Mouse (Mus musculus) hindbrain, embryonic 14.5 days (tissue): ENCODE results near the gene Hbq1a. TPM values are rescaled to one million over a fixed set of nuclear protein-coding genes. Genes with fewer than 3 reads are reported as not detected.
"Not testable (repeated sequence)": the region's sequence is repeated elsewhere in the genome, so short reads cannot be mapped to it uniquely, and the experiment has no call there.

Experiments used
- ATAC-seq: fragments of 200-750 bp; cut with Nextera tagmentation; 2 replicates; pipeline ENCODE4 v1.8.0; 2017; ENCODE audit warnings: moderate number of reproducible peaks, mild to moderate bottlenecking, moderate TSS enrichment, moderate library complexity; ENCODE audit not compliant: low FRiP score
- DNase-seq: peaks from one replicate; pipeline ENCODE4 v3.0.0-alpha.2; 2015; ENCODE audit warnings: low spot score
- H3K27ac ChIP-seq: fragments of 300-500 bp; sonication (generic); 2 replicates; pipeline ENCODE4 v1.5.1; 2014; ENCODE audit warnings: mild to moderate bottlenecking, moderate library complexity
- H3K27me3 ChIP-seq: fragments of 300-500 bp; sonication (generic); 2 replicates; pipeline ENCODE4 v1.6.1; 2014; ENCODE audit warnings: mild to moderate bottlenecking, low read length, mixed read lengths; ENCODE audit not compliant: control insufficient read depth, insufficient read depth
- H3K36me3 ChIP-seq: fragments of 300-500 bp; sonication (generic); replicated peaks from 2 replicates; pipeline ENCODE4 v1.6.1; 2014; ENCODE audit not compliant: control insufficient read depth, insufficient read depth
- H3K4me1 ChIP-seq: fragments of 300-500 bp; sonication (generic); replicated peaks from 2 replicates; pipeline ENCODE4 v1.6.1; 2014; ENCODE audit warnings: antibody characterized with exemption, low read length, mixed read lengths; ENCODE audit not compliant: control insufficient read depth, insufficient read depth
- H3K4me2 ChIP-seq: fragments of 300-500 bp; sonication (generic); replicated peaks from 2 replicates; pipeline ENCODE4 v1.6.1; 2014; ENCODE audit warnings: mild to moderate bottlenecking, moderate library complexity
- H3K4me3 ChIP-seq: fragments of 300-500 bp; sonication (generic); replicated peaks from 2 replicates; pipeline ENCODE4 v1.5.1; 2014; ENCODE audit warnings: mild to moderate bottlenecking, low read length
- H3K9ac ChIP-seq: fragments of 300-500 bp; sonication (generic); 2 replicates; pipeline ENCODE4 v1.6.1; 2014
- H3K9me3 ChIP-seq: fragments of 300-500 bp; sonication (generic); 2 replicates; pipeline ENCODE4 v1.6.1; 2016; ENCODE audit warnings: low read length; ENCODE audit not compliant: control insufficient read depth
- WGBS: fragments of 180-500 bp; shearing (Covaris S2); extraction: QIAGEN DNeasy Blood & Tissue Kit; methylation state at CpG from one replicate; pipeline ENCODE4 v1.1.7; 2014; 5-methylcytosine and 5-hydroxymethylcytosine counted together
- polyA plus RNA-seq: library from polyadenylated mRNA; unstranded; fragments of >200 nt; fragmentation: Nextera tagmentation; extraction: Ambion mirVana; gene quantifications from 2 replicates; pipeline ENCODE4 v1.2.1, GENCODE M21; 2014

Hbq1a gene
- polyA plus RNA-seq, 1 experiment from 2014 or later, result 0.96 TPM

GRCm38 (mm10) chr11:32283091-32283777 is 16.6 kb upstream of the Hbq1a start, which contains the start of gene Hba-a1:
Gene Hba-a1 (plus strand): TSS chr11:32283511.
- H3K27ac ChIP-seq, H3K27me3 ChIP-seq, ATAC-seq, H3K9me3 ChIP-seq, H3K4me2 ChIP-seq, H3K4me3 ChIP-seq, H3K4me1 ChIP-seq, H3K36me3 ChIP-seq, DNase-seq, H3K9ac ChIP-seq: not testable (repeated sequence)
- 75% methylated on average over 1 of the region's 5 CpGs for WGBS

GRCm38 (mm10) chr11:32284582-32284981 is 15.3 kb upstream of the Hbq1a start:
- H3K4me1 ChIP-seq, DNase-seq, H3K27me3 ChIP-seq, H3K9me3 ChIP-seq, H3K4me2 ChIP-seq, H3K36me3 ChIP-seq, ATAC-seq, H3K27ac ChIP-seq, H3K4me3 ChIP-seq, H3K9ac ChIP-seq: not testable (repeated sequence)
- 53% methylated on average over 2 of the region's 2 CpGs for WGBS

GRCm38 (mm10) chr11:32285031-32285775 is 14.7 kb upstream of the Hbq1a start:
- WGBS, result 87% methylated on average over 7 of the region's 7 CpGs
- Histone ChIP-seq H3K36me3 (no peaks in the 10 kb centered on the region), H3K9ac (no peak overlapping the region), H3K27me3 (no peaks in the 10 kb centered on the region), H3K4me1 (no peaks in the 10 kb centered on the region), H3K4me2 (no peak overlapping the region), H3K4me3 (no peak overlapping the region), H3K9me3 (no peaks in the 10 kb centered on the region), H3K27ac (no peak overlapping the region)
- DNase-seq (no peak), ATAC-seq (no peak)

- ATAC-seq, result not testable (repeated sequence)
These were observed 14.0 kb upstream of the Hbq1a start for GRCm38 (mm10) chr11:32285887-32286286.

GRCm38 (mm10) chr11:32286695-32287492 is 13.0 kb upstream of the Hbq1a start, which contains the start of gene Hbq1b:
Gene Hbq1b (plus strand): TSS chr11:32286965.
- H3K9ac ChIP-seq, result peak within 1 kb of the TSS; percentile 39; the same call in 1 of the 2 replicates
- peak; percentile 80 for ATAC-seq
- 20% methylated on average over 30 of the region's 33 CpGs for WGBS

More at GRCm38 (mm10) chr11:32285887-32286286, 14.0 kb upstream of the Hbq1a start:
- DNase-seq, H3K4me3 ChIP-seq, H3K36me3 ChIP-seq, H3K27ac ChIP-seq, H3K9ac ChIP-seq, H3K27me3 ChIP-seq, H3K4me1 ChIP-seq, H3K9me3 ChIP-seq, H3K4me2 ChIP-seq: not testable (repeated sequence)

GRCm38 (mm10) chr11:32287493-32287825 is 12.4 kb upstream of the Hbq1a start:
- H3K9me3 ChIP-seq, result no peaks in the 10 kb centered on the region
- no peak overlapping the region for H3K4me3 ChIP-seq
- H3K27me3 ChIP-seq, result no peaks in the 10 kb centered on the region
- ATAC-seq (no peak), DNase-seq (no peak)
- H3K36me3 ChIP-seq, result no peaks in the 10 kb centered on the region
- no peaks in the 10 kb centered on the region for H3K4me1 ChIP-seq
- 70% methylated on average over 9 of the region's 9 CpGs for WGBS
- no peak overlapping the region for H3K27ac ChIP-seq
- H3K4me2 ChIP-seq, result no peak overlapping the region; the same call in 1 of the 2 replicates
- no peak overlapping the region for H3K9ac ChIP-seq

More at GRCm38 (mm10) chr11:32286695-32287492, 13.0 kb upstream of the Hbq1a start, which contains the start of gene Hbq1b:
- not testable (repeated sequence) for H3K4me1 ChIP-seq, H3K27me3 ChIP-seq, H3K36me3 ChIP-seq, H3K9me3 ChIP-seq, H3K27ac ChIP-seq
- Histone ChIP-seq H3K4me2 (peak within 1 kb of the TSS; percentile 56), H3K4me3 (peak within 1 kb of the TSS; percentile 25)
- DNase-seq, result peak; percentile 76

GRCm38 (mm10) chr11:32292819-32293218 is 7.0 kb upstream of the Hbq1a start:
- not testable (repeated sequence) for DNase-seq, H3K4me1 ChIP-seq, H3K4me2 ChIP-seq, H3K36me3 ChIP-seq, H3K27me3 ChIP-seq, H3K4me3 ChIP-seq, H3K9ac ChIP-seq, ATAC-seq, H3K9me3 ChIP-seq, H3K27ac ChIP-seq
- WGBS, result 87% methylated on average over 4 of the region's 4 CpGs

GRCm38 (mm10) chr11:32293479-32293878 is 6.4 kb upstream of the Hbq1a start:
- not testable (repeated sequence) for ATAC-seq, H3K4me1 ChIP-seq, H3K36me3 ChIP-seq, DNase-seq, H3K9ac ChIP-seq, H3K4me2 ChIP-seq, H3K27me3 ChIP-seq, H3K27ac ChIP-seq, H3K9me3 ChIP-seq, H3K4me3 ChIP-seq
- WGBS, result 62% methylated on average over 3 of the region's 3 CpGs

- not testable (repeated sequence) for H3K27ac ChIP-seq, H3K27me3 ChIP-seq, H3K4me3 ChIP-seq, H3K4me1 ChIP-seq, H3K4me2 ChIP-seq, ATAC-seq, H3K36me3 ChIP-seq, H3K9ac ChIP-seq, H3K9me3 ChIP-seq, DNase-seq
- no CpG with 5 or more reads among the region's 4 CpGs for WGBS
These were observed 3.7 kb upstream of the Hbq1a start, which contains the start of gene Hba-a2 for GRCm38 (mm10) chr11:32296203-32296602. Gene Hba-a2 (plus strand): TSS chr11:32296489.
